Mouse (Mus musculus): ENCODE measurements at regions not wholly inside any gene's neighbourhood (a gene's known extent, or its start where the extent isn't known, plus 50 kb on each side); places are given as distances from the start of the nearest gene placed in this dataset.

DNA sequence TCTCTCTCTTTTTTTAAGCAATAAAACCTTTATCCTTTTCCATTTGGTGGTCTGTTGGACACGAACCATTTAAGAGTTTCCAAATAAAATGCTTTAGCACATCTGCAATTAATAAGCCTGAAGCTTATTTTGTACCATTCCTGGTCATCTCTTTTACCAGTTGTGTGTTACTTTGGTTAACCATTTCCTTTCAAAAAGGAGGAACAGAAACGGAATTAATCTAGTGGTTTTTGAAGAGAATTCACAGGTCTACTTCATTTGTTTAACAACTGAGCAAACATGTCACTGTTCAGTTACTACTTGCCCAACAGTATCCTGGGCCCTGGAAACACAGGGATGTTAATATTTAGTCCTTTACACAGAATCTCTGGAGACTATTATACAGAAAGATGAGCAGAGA lies 492.5 kb downstream of the Sox2 start:
- 81% methylated on average over 2 of the region's 2 CpGs for WGBS
- Histone ChIP-seq H3K4me2 (ENCODE audit: low read length) (no peak overlapping the region), H3K36me3 (ENCODE audit: control insufficient read depth, insufficient read depth, low read length) (no peaks in the 10 kb centered on the region), H3K27me3 (replicated peaks; ENCODE audit: control insufficient read depth, insufficient read depth, low read length) (no peaks in the 10 kb centered on the region), H3K4me1 (ENCODE audit: control insufficient read depth, insufficient read depth, low read depth, low read length) (no peaks in the 10 kb centered on the region), H3K9ac (ENCODE audit: low read depth, low read length) (no peak overlapping the region), H3K27ac (ENCODE audit: low read depth, low read length) (no peak overlapping the region), H3K4me3 (ENCODE audit: low read length) (no peak overlapping the region), H3K9me3 (ENCODE audit: control insufficient read depth, low read length) (no peaks in the 10 kb centered on the region)
- no peak for ATAC-seq

DNA sequence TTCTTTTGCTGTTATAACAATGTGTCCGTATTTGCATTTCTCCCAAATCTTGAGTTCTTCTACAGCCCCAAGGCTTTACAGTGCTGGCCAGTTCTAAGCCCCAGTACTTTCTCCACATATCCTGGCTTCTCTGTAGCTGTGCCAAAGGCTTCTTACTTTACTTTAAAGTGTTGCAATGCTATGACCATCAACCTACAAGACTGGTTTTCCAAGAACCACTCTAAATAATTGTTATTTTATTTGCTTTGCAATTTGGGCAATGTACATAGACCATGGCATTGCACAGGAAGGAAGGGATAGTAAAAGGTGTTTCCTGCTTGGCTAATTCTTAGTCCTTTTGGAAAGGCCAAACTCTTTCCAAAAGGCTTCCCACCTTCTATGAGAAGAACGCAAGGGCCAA lies 495.4 kb downstream of the Sox2 start:
- Histone ChIP-seq H3K9ac (ENCODE audit: low read depth, low read length) (no peak overlapping the region), H3K4me2 (ENCODE audit: low read length) (no peak overlapping the region), H3K36me3 (ENCODE audit: control insufficient read depth, insufficient read depth, low read length) (no peaks in the 10 kb centered on the region), H3K27ac (ENCODE audit: low read depth, low read length) (no peak overlapping the region), H3K27me3 (replicated peaks; ENCODE audit: control insufficient read depth, insufficient read depth, low read length) (no peaks in the 10 kb centered on the region), H3K4me3 (ENCODE audit: low read length) (no peak overlapping the region), H3K4me1 (ENCODE audit: control insufficient read depth, insufficient read depth, low read depth, low read length) (no peaks in the 10 kb centered on the region), H3K9me3 (ENCODE audit: control insufficient read depth, low read length) (no peaks in the 10 kb centered on the region)
- ATAC-seq, result no peak
- WGBS, result 97% methylated on average over 2 of the region's 2 CpGs

- Histone ChIP-seq H3K4me1 (ENCODE audit: control insufficient read depth, insufficient read depth, low read depth, low read length) (no peaks in the 10 kb centered on the region), H3K36me3 (ENCODE audit: control insufficient read depth, insufficient read depth, low read length) (no peaks in the 10 kb centered on the region), H3K27ac (ENCODE audit: low read depth, low read length) (no peak overlapping the region), H3K9me3 (ENCODE audit: control insufficient read depth, low read length) (no peaks in the 10 kb centered on the region), H3K4me3 (ENCODE audit: low read length) (no peak overlapping the region), H3K27me3 (replicated peaks; ENCODE audit: control insufficient read depth, insufficient read depth, low read length) (no peaks in the 10 kb centered on the region), H3K9ac (ENCODE audit: low read depth, low read length) (no peak overlapping the region), H3K4me2 (ENCODE audit: low read length) (no peak overlapping the region)
- no peak for ATAC-seq
- 75% methylated on average over 5 of the region's 5 CpGs for WGBS
These were observed 496.5 kb downstream of the Sox2 start for GRCm38 (mm10) chr3:35146681-35147080.

GRCm38 (mm10) chr3:35149251-35149691 lies 499.1 kb downstream of the Sox2 start:
- Histone ChIP-seq H3K27ac (ENCODE audit: low read depth, low read length) (peak overlapping the region; percentile 55), H3K36me3 (ENCODE audit: control insufficient read depth, insufficient read depth, low read length) (no peaks in the 10 kb centered on the region), H3K4me2 (ENCODE audit: low read length) (peak overlapping the region; percentile 24), H3K27me3 (replicated peaks; ENCODE audit: control insufficient read depth, insufficient read depth, low read length) (no peaks in the 10 kb centered on the region), H3K4me3 (ENCODE audit: low read length) (no peak overlapping the region), H3K4me1 (ENCODE audit: control insufficient read depth, insufficient read depth, low read depth, low read length) (no peaks in the 10 kb centered on the region), H3K9ac (ENCODE audit: low read depth, low read length) (no peak overlapping the region), H3K9me3 (ENCODE audit: control insufficient read depth, low read length) (no peaks in the 10 kb centered on the region)
- ATAC-seq, result peak; percentile 88
- 27% methylated on average over 12 of the region's 12 CpGs for WGBS

DNA sequence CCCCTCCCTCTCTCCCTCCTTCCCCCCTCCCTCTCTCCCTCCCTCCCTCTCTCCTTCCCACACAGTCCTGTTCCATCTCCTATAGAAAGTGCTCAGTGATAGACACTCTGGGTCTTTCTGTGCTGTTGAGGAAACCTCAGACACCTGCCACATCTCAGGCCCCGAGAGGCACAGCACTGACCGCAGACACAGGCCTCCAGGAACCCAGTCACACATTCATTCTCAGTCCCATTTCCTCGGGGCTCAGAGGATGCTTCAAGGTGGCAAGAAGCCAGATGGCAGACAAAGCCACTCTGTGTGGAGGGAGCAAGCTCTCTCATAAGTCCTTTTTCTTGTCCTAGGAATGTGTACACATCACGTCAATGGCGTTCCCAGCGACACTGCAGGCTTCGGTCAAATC lies 502.0 kb downstream of the Sox2 start:
- 52% methylated on average over 7 of the region's 7 CpGs for WGBS
- ATAC-seq, result peak; percentile 77
- Histone ChIP-seq H3K4me3 (ENCODE audit: low read length) (no peak overlapping the region), H3K27ac (ENCODE audit: low read depth, low read length) (no peak overlapping the region), H3K9me3 (ENCODE audit: control insufficient read depth, low read length) (no peaks in the 10 kb centered on the region), H3K4me1 (ENCODE audit: control insufficient read depth, insufficient read depth, low read depth, low read length) (no peaks in the 10 kb centered on the region), H3K36me3 (ENCODE audit: control insufficient read depth, insufficient read depth, low read length) (no peaks in the 10 kb centered on the region), H3K27me3 (replicated peaks; ENCODE audit: control insufficient read depth, insufficient read depth, low read length) (no peaks in the 10 kb centered on the region), H3K4me2 (ENCODE audit: low read length) (no peak overlapping the region), H3K9ac (ENCODE audit: low read depth, low read length) (no peak overlapping the region)

- H3K27me3 ChIP-seq (replicated peaks; ENCODE audit: control insufficient read depth, insufficient read depth, low read length), result no peaks in the 10 kb centered on the region
- H3K4me2 ChIP-seq (ENCODE audit: low read length), result no peak overlapping the region
- H3K27ac ChIP-seq (ENCODE audit: low read depth, low read length), result no peak overlapping the region
- H3K9ac ChIP-seq (ENCODE audit: low read depth, low read length), result no peak overlapping the region
- no peaks in the 10 kb centered on the region for H3K36me3 ChIP-seq (ENCODE audit: control insufficient read depth, insufficient read depth, low read length)
- WGBS, result 48% methylated on average over 6 of the region's 6 CpGs
- H3K4me3 ChIP-seq (ENCODE audit: low read length), result no peak overlapping the region
- ATAC-seq, result no peak
- no peaks in the 10 kb centered on the region for H3K9me3 ChIP-seq (ENCODE audit: control insufficient read depth, low read length)
- H3K4me1 ChIP-seq (ENCODE audit: control insufficient read depth, insufficient read depth, low read depth, low read length), result no peaks in the 10 kb centered on the region
These were observed 504.1 kb downstream of the Sox2 start for GRCm38 (mm10) chr3:35154266-35154665.

- Histone ChIP-seq H3K9ac (ENCODE audit: low read depth, low read length) (no peak overlapping the region), H3K4me3 (ENCODE audit: low read length) (no peak overlapping the region), H3K9me3 (ENCODE audit: control insufficient read depth, low read length) (no peaks in the 10 kb centered on the region), H3K27me3 (replicated peaks; ENCODE audit: control insufficient read depth, insufficient read depth, low read length) (no peaks in the 10 kb centered on the region), H3K4me1 (ENCODE audit: control insufficient read depth, insufficient read depth, low read depth, low read length) (no peaks in the 10 kb centered on the region), H3K4me2 (ENCODE audit: low read length) (no peak overlapping the region), H3K36me3 (ENCODE audit: control insufficient read depth, insufficient read depth, low read length) (no peaks in the 10 kb centered on the region), H3K27ac (ENCODE audit: low read depth, low read length) (no peak overlapping the region)
- no peak for ATAC-seq
- WGBS, result 88% methylated on average over 1 of the region's 1 CpGs
These were observed 518.5 kb downstream of the Sox2 start for GRCm38 (mm10) chr3:35168676-35169075.

DNA sequence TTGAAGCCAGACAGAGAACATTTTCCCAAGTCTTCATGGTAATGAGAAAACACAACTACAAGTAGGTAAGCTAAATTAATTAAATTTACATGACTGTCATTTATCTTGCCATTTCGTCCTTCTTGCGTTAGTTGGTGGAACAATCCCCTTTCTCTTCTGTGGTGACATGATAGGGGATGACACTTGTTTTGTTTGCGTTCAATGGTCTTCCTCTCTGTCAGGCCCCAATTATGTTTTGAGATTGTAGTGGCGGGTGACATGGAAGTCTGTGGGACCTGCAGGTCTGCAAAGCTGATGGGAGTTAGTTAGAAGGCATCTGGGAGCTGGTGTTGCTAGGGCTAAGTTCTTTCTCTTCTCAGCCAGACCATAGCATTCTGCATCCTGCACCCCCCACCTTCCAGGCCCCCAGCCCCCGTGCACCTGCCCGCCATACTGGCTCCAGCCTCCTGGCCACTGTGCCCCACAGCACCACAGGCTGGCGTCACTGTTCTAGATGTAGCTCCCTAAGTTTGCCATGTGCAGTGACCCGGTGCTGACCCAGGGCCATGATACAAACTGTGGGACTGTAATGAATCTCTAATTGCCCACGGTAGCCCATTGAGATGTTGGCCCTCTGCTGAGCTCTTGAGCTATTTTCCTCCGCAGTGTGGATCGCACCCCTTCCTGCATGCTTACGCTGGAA lies 528.7 kb downstream of the Sox2 start:
- H3K27ac ChIP-seq (ENCODE audit: low read depth, low read length), result no peak overlapping the region
- WGBS, result 81% methylated on average over 12 of the region's 12 CpGs
- no peak overlapping the region for H3K4me3 ChIP-seq (ENCODE audit: low read length)
- no peaks in the 10 kb centered on the region for H3K4me1 ChIP-seq (ENCODE audit: control insufficient read depth, insufficient read depth, low read depth, low read length)
- no peak overlapping the region for H3K9ac ChIP-seq (ENCODE audit: low read depth, low read length)
- H3K27me3 ChIP-seq (replicated peaks; ENCODE audit: control insufficient read depth, insufficient read depth, low read length), result no peaks in the 10 kb centered on the region
- no peak overlapping the region for H3K4me2 ChIP-seq (ENCODE audit: low read length)
- H3K9me3 ChIP-seq (ENCODE audit: control insufficient read depth, low read length), result no peaks in the 10 kb centered on the region
- H3K36me3 ChIP-seq (ENCODE audit: control insufficient read depth, insufficient read depth, low read length), result no peaks in the 10 kb centered on the region
- ATAC-seq, result no peak

GRCm38 (mm10) chr3:35208526-35208925 lies 545.4 kb upstream of the Atp11b start:
- Histone ChIP-seq H3K9me3 (ENCODE audit: control insufficient read depth, low read length) (no peaks in the 10 kb centered on the region), H3K4me1 (ENCODE audit: control insufficient read depth, insufficient read depth, low read depth, low read length) (no peaks in the 10 kb centered on the region), H3K4me2 (ENCODE audit: low read length) (no peak overlapping the region), H3K27ac (ENCODE audit: low read depth, low read length) (no peak overlapping the region), H3K9ac (ENCODE audit: low read depth, low read length) (no peak overlapping the region), H3K27me3 (replicated peaks; ENCODE audit: control insufficient read depth, insufficient read depth, low read length) (no peaks in the 10 kb centered on the region), H3K36me3 (ENCODE audit: control insufficient read depth, insufficient read depth, low read length) (no peaks in the 10 kb centered on the region), H3K4me3 (ENCODE audit: low read length) (no peak overlapping the region)
- 79% methylated on average over 5 of the region's 5 CpGs for WGBS
- peak; percentile 40; the same call in 1 of the 2 replicates for ATAC-seq

DNA sequence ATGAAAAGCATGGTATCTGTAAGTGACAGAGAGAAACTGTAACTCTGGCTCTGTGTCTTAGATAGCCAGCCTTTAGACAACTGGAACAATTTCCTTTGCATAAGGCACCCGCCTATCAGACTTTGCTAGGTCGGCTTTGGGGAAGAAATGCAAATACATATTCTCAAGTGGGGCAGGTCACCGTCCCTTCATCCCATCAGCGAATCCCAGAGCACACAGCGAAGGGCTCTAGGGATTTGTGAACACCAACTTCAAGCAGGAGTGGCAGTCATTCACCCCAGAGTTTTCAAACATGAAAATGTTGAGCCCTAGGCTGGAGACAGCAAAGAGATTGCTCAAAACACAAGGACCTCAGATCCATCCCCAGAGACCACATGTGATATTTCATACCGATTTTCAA lies 534.5 kb upstream of the Atp11b start:
- no peaks in the 10 kb centered on the region for H3K27me3 ChIP-seq (replicated peaks; ENCODE audit: control insufficient read depth, insufficient read depth, low read length)
- WGBS, result 92% methylated on average over 6 of the region's 6 CpGs
- H3K4me3 ChIP-seq (ENCODE audit: low read length), result no peak overlapping the region
- no peak overlapping the region for H3K27ac ChIP-seq (ENCODE audit: low read depth, low read length)
- no peaks in the 10 kb centered on the region for H3K9me3 ChIP-seq (ENCODE audit: control insufficient read depth, low read length)
- H3K4me1 ChIP-seq (ENCODE audit: control insufficient read depth, insufficient read depth, low read depth, low read length), result no peaks in the 10 kb centered on the region
- no peak overlapping the region for H3K9ac ChIP-seq (ENCODE audit: low read depth, low read length)
- H3K4me2 ChIP-seq (ENCODE audit: low read length), result no peak overlapping the region
- no peaks in the 10 kb centered on the region for H3K36me3 ChIP-seq (ENCODE audit: control insufficient read depth, insufficient read depth, low read length)
- ATAC-seq, result no peak
